Mouse (Mus musculus) myocyte (in vitro differentiated cells): ENCODE results near the gene Mms19. TPM values are rescaled to one million over a fixed set of nuclear protein-coding genes. Genes with fewer than 3 reads are reported as not detected.

Experiments used
- H3K27me3 ChIP-seq: one replicate; pipeline ENCODE4 v1.6.1; 2011; ENCODE audit not compliant: control insufficient read depth, insufficient read depth, insufficient read length
- H3K36me3 ChIP-seq: one replicate; pipeline ENCODE4 v1.6.1; 2011; ENCODE audit not compliant: control insufficient read depth, insufficient read depth
- H3K4me2 ChIP-seq: one replicate; pipeline ENCODE4 v1.6.1; 2011; ENCODE audit warnings: low read depth, control low read depth
- H3K4me3 ChIP-seq: one replicate; pipeline ENCODE4 v1.5.1; 2011; ENCODE audit warnings: mild to moderate bottlenecking, control low read depth, moderate library complexity
- H3K79me2 ChIP-seq: one replicate; pipeline ENCODE4 v1.6.1; 2011; ENCODE audit not compliant: control insufficient read depth, insufficient read depth
- H3ac ChIP-seq: one replicate; pipeline ENCODE4 v1.6.1; 2011; ENCODE audit not compliant: control insufficient read depth, insufficient read length
- CEBPB ChIP-seq: IDR thresholded peaks from 2 replicates; pipeline ENCODE4 v1.6.1; 2011; ENCODE audit warnings: mild to moderate bottlenecking, moderate library complexity; ENCODE audit not compliant: poor library complexity, insufficient read depth, severe bottlenecking
- E2F4 ChIP-seq: IDR thresholded peaks from one replicate; pipeline ENCODE4 v1.6.1; 2011; ENCODE audit warnings: mild to moderate bottlenecking, control low read depth, moderate library complexity; ENCODE audit not compliant: insufficient read depth
- MAX ChIP-seq: IDR thresholded peaks from one replicate; pipeline ENCODE4 v1.6.1; 2011; ENCODE audit warnings: low read depth, mild to moderate bottlenecking, control low read depth
- MYOD1 ChIP-seq, 3 experiments: IDR thresholded peaks; one replicate each; pipeline ENCODE4 v1.6.1; 2011; ENCODE audit warnings: control low read depth in 2 of 3, low read depth in 2 of 3, mild to moderate bottlenecking in 2 of 3, moderate library complexity in 1 of 3; ENCODE audit not compliant: insufficient read length in 2 of 3, control insufficient read depth in 1 of 3
- MYOG ChIP-seq, 3 experiments: IDR thresholded peaks; one replicate each; pipeline ENCODE4 v1.6.1; 2011; ENCODE audit warnings: control low read depth in 2 of 3, low read depth in 2 of 3, mild to moderate bottlenecking in 2 of 3; ENCODE audit not compliant: insufficient read length in 2 of 3, control insufficient read depth in 1 of 3, insufficient read depth in 1 of 3
- POLR2A ChIP-seq: IDR thresholded peaks from one replicate; pipeline ENCODE4 v1.6.1; 2011; ENCODE audit warnings: low read depth, mild to moderate bottlenecking, control low read depth, moderate library complexity; ENCODE audit not compliant: insufficient read length
- POLR2AphosphoS2 ChIP-seq: IDR thresholded peaks from one replicate; pipeline ENCODE4 v1.6.1; 2011; ENCODE audit warnings: low read depth, control low read depth; ENCODE audit not compliant: insufficient read length
- REST ChIP-seq: IDR thresholded peaks from one replicate; pipeline ENCODE4 v1.6.1; 2011; ENCODE audit warnings: mild to moderate bottlenecking, control low read depth, moderate library complexity; ENCODE audit not compliant: insufficient read depth, insufficient read length
- SRF ChIP-seq: IDR thresholded peaks from one replicate; pipeline ENCODE4 v1.6.1; 2011; ENCODE audit warnings: low read depth; ENCODE audit not compliant: control insufficient read depth, insufficient read length
- TCF12 ChIP-seq: IDR thresholded peaks from one replicate; pipeline ENCODE4 v1.6.1; 2011; ENCODE audit warnings: mild to moderate bottlenecking, control low read depth; ENCODE audit not compliant: poor library complexity, insufficient read depth, severe bottlenecking
- TCF3 ChIP-seq: IDR thresholded peaks from one replicate; pipeline ENCODE4 v1.6.1; 2011; ENCODE audit warnings: low read depth, control low read depth; ENCODE audit not compliant: insufficient read length
- USF1 ChIP-seq: IDR thresholded peaks from one replicate; pipeline ENCODE4 v1.6.1; 2011; ENCODE audit warnings: low read depth, mild to moderate bottlenecking, control low read depth, moderate library complexity
- polyA plus RNA-seq: library from polyadenylated mRNA; unstranded; fragments of >200 nt; fragmentation: generic; extraction: Trizol; gene quantifications from one replicate; pipeline ENCODE4 v1.2.1, GENCODE M21; 2012; ENCODE audit warnings: missing spikeins

Mms19 gene
- polyA plus RNA-seq, 1 experiment: 34.2 TPM

DNA sequence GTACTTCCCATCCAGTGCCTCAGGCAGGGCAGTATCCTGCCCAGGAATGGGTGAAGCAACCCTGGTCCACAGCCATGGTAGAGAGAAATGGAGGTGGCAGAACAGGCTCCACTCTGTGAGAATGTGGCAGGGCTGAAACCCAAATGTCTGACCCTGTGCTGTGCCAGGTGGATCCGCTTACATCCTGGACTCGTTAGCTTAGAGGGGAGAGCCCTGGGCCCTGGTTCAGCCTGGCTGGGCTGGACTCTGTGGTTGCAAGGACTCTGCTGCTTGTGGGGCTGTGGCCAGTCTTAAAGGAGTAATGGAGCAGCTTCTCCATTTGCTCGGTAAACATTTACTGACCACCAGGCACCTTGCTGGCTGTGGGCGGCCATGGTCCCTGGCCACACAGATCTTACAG is 6.2 kb upstream of the Mms19 start:
- no peak for TF ChIP-seq SRF
- TF ChIP-seq MYOD1 (IDR thresholded peaks at IDR 0.05; ENCODE audit: control insufficient read depth in 1 of 3, insufficient read length in 2 of 3, low read depth in 2 of 3): peak in 1 of 3 experiments; percentile 14
- TF ChIP-seq MYOG (IDR thresholded peaks at IDR 0.05; ENCODE audit: control insufficient read depth in 1 of 3, insufficient read depth in 1 of 3, insufficient read length in 2 of 3, low read depth in 2 of 3): peak in 1 of 3 experiments; percentile 13
- Histone ChIP-seq H3ac (no peak overlapping the region), H3K79me2 (peaks cover 100% of the 10 kb centered on the region), H3K4me3 (no peak overlapping the region), H3K4me2 (no peak overlapping the region), H3K27me3 (no peaks in the 10 kb centered on the region), H3K36me3 (peaks cover 6% of the 10 kb centered on the region)

DNA sequence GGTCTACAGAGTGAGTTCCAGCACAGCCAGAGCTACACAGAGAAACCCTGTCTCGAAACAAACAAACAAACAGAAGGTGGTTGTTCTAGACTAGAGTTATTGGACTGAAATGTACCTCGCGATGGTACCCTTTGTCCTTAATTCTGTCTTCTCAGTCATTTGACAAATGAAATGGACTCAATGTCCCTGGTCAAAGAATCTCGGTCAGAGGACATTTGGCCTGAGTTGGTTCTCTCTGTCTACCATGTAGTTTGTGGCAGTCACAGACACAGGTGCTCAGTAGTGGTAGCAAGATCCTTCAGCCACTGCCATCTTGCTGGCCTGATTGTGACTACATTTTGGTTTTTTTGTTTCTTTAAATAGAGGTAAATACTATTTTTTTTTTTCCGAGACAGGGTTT is 5.0 kb upstream of the Mms19 start:
- no peaks in the 10 kb centered on the region for H3K27me3 ChIP-seq
- H3K36me3 ChIP-seq: peaks cover 6% of the 10 kb centered on the region
- H3K79me2 ChIP-seq: peaks cover 92% of the 10 kb centered on the region
- no peak overlapping the region for H3K4me3 ChIP-seq
- no peak overlapping the region for H3K4me2 ChIP-seq
- no peak overlapping the region for H3ac ChIP-seq
- TF ChIP-seq SRF (no peak), REST (no peak), TCF3 (no peak), MAX (no peak), POLR2AphosphoS2 (no peak), MYOD1 (IDR thresholded peaks at IDR 0.05; ENCODE audit: control insufficient read depth in 1 of 3, insufficient read length in 2 of 3, low read depth in 2 of 3) (no peak), MYOG (IDR thresholded peaks at IDR 0.05; ENCODE audit: control insufficient read depth in 1 of 3, insufficient read depth in 1 of 3, insufficient read length in 2 of 3, low read depth in 2 of 3) (no peak), POLR2A (no peak), E2F4 (no peak), USF1 (no peak)

DNA sequence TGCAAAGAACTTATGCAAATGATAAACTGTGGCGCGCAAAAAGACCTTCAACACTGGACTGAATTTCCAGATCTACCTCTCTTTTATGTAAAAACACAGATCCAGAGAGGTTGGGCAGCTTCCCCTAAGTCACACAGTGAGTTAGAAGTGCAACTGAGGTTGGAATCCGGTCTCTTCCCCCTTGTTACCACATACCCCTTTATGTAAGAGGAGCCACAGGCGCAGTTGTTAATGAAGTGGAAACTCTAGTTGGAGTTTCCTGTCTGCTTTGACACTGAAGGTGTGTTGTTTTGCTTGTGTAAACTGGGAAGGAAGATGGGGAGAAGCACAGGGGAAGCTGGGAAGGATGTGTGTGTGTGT is 1.8 kb upstream of the Mms19 start:
- H3K27me3 ChIP-seq: no peaks in the 10 kb centered on the region

DNA sequence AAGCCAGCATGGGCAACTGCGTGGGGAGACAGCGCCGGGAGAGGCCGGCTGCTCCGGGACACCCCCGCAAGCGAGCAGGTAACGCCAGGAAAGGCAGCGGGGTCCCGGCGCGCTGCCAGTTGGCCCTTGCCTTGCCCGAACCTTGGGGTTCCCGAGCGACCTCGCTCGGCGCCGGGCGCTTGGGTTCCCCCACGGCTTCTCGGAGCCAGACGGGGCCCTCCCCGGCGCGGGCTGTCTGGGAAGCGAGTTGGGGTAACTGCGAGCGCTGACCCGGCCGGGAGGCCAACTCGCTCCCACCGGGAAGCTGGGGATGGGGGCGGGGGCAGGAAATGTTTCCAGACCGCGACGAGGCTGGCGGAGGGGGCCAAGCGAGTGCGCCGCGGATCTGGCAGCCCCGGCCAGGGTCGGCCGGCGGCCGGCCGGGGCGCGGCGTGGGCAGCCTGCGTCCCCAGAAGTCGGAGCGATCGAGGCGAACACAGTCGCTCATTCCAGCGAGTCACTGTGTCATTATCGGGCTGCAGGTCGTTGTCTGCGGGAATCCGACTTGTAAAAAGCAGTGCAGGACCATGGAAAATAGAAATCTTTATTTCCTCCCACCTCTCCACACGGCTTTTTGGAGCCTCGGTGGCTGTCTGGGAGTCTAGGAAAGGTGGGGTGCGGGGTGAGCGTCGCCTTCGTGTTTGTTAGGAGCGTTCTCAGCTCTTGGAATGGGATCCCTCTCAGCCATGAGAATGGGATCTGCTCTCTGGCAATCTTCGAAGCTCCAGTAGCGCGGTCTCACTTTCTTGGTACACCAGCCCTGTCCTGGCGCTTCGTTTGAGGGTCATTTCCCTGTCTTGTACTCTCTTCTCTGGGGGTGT is 1.2 kb upstream of the Mms19 start:
- Histone ChIP-seq H3K4me3 (peak overlapping the region; percentile 93), H3K27me3 (no peaks in the 10 kb centered on the region), H3K36me3 (peaks cover 3% of the 10 kb centered on the region), H3ac (peak overlapping the region; percentile 62), H3K79me2 (peaks cover 88% of the 10 kb centered on the region), H3K4me2 (peak overlapping the region; percentile 90)
- TF ChIP-seq SRF (no peak), TCF3 (no peak), CEBPB (no peak), USF1 (no peak), POLR2AphosphoS2 (no peak), MAX (no peak)

More for the DNA sequence above, 1.8 kb upstream of the Mms19 start:
- Histone ChIP-seq H3ac (peak overlapping the region; percentile 62), H3K4me2 (peak overlapping the region; percentile 90), H3K36me3 (peaks cover 3% of the 10 kb centered on the region), H3K4me3 (peak overlapping the region; percentile 93), H3K79me2 (peaks cover 88% of the 10 kb centered on the region)
- TF ChIP-seq TCF12: no peak
- TF ChIP-seq CEBPB: no peak
- TF ChIP-seq POLR2AphosphoS2: no peak
- TF ChIP-seq TCF3: no peak
- no peak for TF ChIP-seq MYOD1 (IDR thresholded peaks at IDR 0.05; ENCODE audit: control insufficient read depth in 1 of 3, insufficient read length in 2 of 3, low read depth in 2 of 3)
- no peak for TF ChIP-seq MAX
- no peak for TF ChIP-seq POLR2A
- TF ChIP-seq REST: no peak
- TF ChIP-seq E2F4: no peak
- no peak for TF ChIP-seq USF1
- TF ChIP-seq SRF: no peak
- no peak for TF ChIP-seq MYOG (IDR thresholded peaks at IDR 0.05; ENCODE audit: control insufficient read depth in 1 of 3, insufficient read depth in 1 of 3, insufficient read length in 2 of 3, low read depth in 2 of 3)

DNA sequence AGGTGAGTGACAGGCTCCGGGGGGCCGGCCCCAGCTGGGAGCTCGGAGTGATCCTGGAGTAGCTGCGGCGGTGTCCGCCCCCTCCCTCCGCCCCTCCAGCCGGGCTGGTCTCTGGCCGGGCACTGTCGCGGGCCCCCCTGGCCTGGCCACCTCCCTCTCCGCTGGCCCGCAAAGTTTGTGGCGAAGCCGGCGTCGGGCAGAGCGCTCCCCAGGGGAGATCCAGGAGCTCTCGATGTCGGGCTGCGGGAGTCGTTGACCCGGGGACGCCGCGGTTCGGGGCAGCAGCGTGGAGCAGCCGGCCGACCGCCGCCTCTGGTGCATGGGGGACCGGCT is 604 bp upstream of the Mms19 start, which contains the start of gene Ubtd1:
TSS of gene Ubtd1 (plus strand) at position 169 of the 333 bp plus-strand sequence.
- peak within 1 kb of the TSS; percentile 90 for H3K4me2 ChIP-seq
- peak within 1 kb of the TSS; percentile 62 for H3ac ChIP-seq
- peaks cover 88% of the 10 kb centered on the region for H3K79me2 ChIP-seq
- H3K27me3 ChIP-seq: no peaks in the 10 kb centered on the region
- peaks cover 3% of the 10 kb centered on the region for H3K36me3 ChIP-seq
- H3K4me3 ChIP-seq: peak within 1 kb of the TSS; percentile 93
- TF ChIP-seq USF1 (no peak), MYOD1 (IDR thresholded peaks at IDR 0.05; ENCODE audit: control insufficient read depth in 1 of 3, insufficient read length in 2 of 3, low read depth in 2 of 3) (no peak), POLR2A (peak; percentile 53)
